Mouse (Mus musculus) colon, adult 2 months (tissue): ENCODE results near the gene Fos. TPM values are rescaled to one million over a fixed set of nuclear protein-coding genes. Genes with fewer than 3 reads are reported as not detected.

Source experiments
- polyA plus RNA-seq: library from polyadenylated mRNA; depleted of rRNA; stranded (reverse); fragments of >200 nt; gene quantifications from 2 replicates; pipeline ENCODE4 v1.2.3, GENCODE M21; 2012; rRNA removed

Gene Fos
- polyA plus RNA-seq, result 145 and 186 TPM in 2 replicates

GRCm38 (mm10) chr12:85473481-85474297 lies at the start of gene Fos:
TSS of gene Fos (plus strand) at chr12:85473890.

Other genes with a start within 250 kb of the Fos start
- gene Mlh3, start 203.3 kb upstream of the Fos start, polyA plus RNA-seq, result 2.8 and 2.9 TPM in 2 replicates
- gene Acyp1, start 185.5 kb upstream of the Fos start, polyA plus RNA-seq, result 4.0 and 4.9 TPM in 2 replicates
- gene Zc2hc1c, start 185.3 kb upstream of the Fos start, polyA plus RNA-seq, result 0.40 and 0.66 TPM in 2 replicates
- 20.8 and 22.0 TPM in 2 replicates for gene Nek9, start 134.5 kb upstream of the Fos start, polyA plus RNA-seq
- 302 and 363 TPM in 2 replicates for gene Tmed10, start 99.0 kb upstream of the Fos start, polyA plus RNA-seq
- 9.3 and 11.3 TPM in 2 replicates for gene Jdp2, start 125.1 kb downstream of the Fos start, polyA plus RNA-seq
- 1.5 and 2.3 TPM in 2 replicates for gene Batf, start 212.8 kb downstream of the Fos start, polyA plus RNA-seq